Mouse (Mus musculus) embryonic facial prominence, embryonic 13.5 days (tissue): ENCODE measurements around the gene Olfr356. TPM values are rescaled to one million over a fixed set of nuclear protein-coding genes. Genes with fewer than 3 reads are reported as not detected.

Experiments
- ATAC-seq: fragments of 200-750 bp; cut with Nextera tagmentation; 2 replicates; pipeline ENCODE4 v1.8.0; 2017; ENCODE audit warnings: low read depth; ENCODE audit not compliant: insufficient number of reproducible peaks, insufficient read depth, low FRiP score, low TSS enrichment
- H3K27ac ChIP-seq: fragments of 300-500 bp; sonication (generic); 2 replicates; pipeline ENCODE4 v1.5.1; 2015; ENCODE audit warnings: moderate library complexity, mild to moderate bottlenecking, inconsistent platforms
- H3K27me3 ChIP-seq: fragments of 300-500 bp; sonication (generic); 2 replicates; pipeline ENCODE4 v1.6.1; 2015; ENCODE audit warnings: mild to moderate bottlenecking, inconsistent platforms
- H3K36me3 ChIP-seq: fragments of 300-500 bp; sonication (generic); 2 replicates; pipeline ENCODE4 v1.6.1; 2015; ENCODE audit warnings: mild to moderate bottlenecking, inconsistent platforms
- H3K4me1 ChIP-seq: fragments of 300-500 bp; sonication (generic); 2 replicates; pipeline ENCODE4 v1.6.1; 2015; ENCODE audit warnings: inconsistent platforms
- H3K4me2 ChIP-seq: fragments of 300-500 bp; sonication (generic); 2 replicates; pipeline ENCODE4 v1.6.1; 2015; ENCODE audit warnings: moderate library complexity, mild to moderate bottlenecking, inconsistent platforms
- H3K4me3 ChIP-seq: fragments of 300-500 bp; sonication (generic); 2 replicates; pipeline ENCODE4 v1.5.1; 2015; ENCODE audit warnings: mild to moderate bottlenecking, inconsistent platforms
- H3K9ac ChIP-seq: fragments of 300-500 bp; sonication (generic); 2 replicates; pipeline ENCODE4 v1.6.1; 2015; ENCODE audit warnings: mild to moderate bottlenecking, inconsistent platforms
- H3K9me3 ChIP-seq: fragments of 300-500 bp; sonication (generic); 2 replicates; pipeline ENCODE4 v1.6.1; 2016; ENCODE audit warnings: inconsistent platforms
- WGBS: fragments of 180-500 bp; shearing (Covaris S2); methylation state at CpG from one replicate; pipeline ENCODE4 v1.1.7; 2015; ENCODE audit warnings: mixed read lengths; 5-methylcytosine and 5-hydroxymethylcytosine counted together
- polyA plus RNA-seq: library from polyadenylated mRNA; unstranded; fragments of >200 nt; fragmentation: Nextera tagmentation; extraction: Ambion mirVana; gene quantifications from 2 replicates; pipeline ENCODE4 v1.2.1, GENCODE M21; 2015

Gene Olfr356
- polyA plus RNA-seq = not detected in 2 replicates

- Histone ChIP-seq H3K27me3 (no peaks in the 10 kb centered on the region), H3K9ac (no peak within 1 kb of the TSS), H3K9me3 (peaks cover 13% of the 10 kb centered on the region; the same call in 1 of the 2 replicates), H3K4me3 (no peak within 1 kb of the TSS), H3K4me2 (no peak within 1 kb of the TSS), H3K4me1 (no peaks in the 10 kb centered on the region), H3K27ac (no peak within 1 kb of the TSS), H3K36me3 (no peaks in the 10 kb centered on the region)
- 79% methylated on average over 2 of the region's 2 CpGs for WGBS
- no peak for ATAC-seq
These were observed at the start of gene Olfr356 for GRCm38 (mm10) chr2:36936821-36937220. Olfr356 (plus strand) TSS chr2:36937121.

GRCm38 (mm10) chr2:36892836-36893235, 44.1 kb upstream of the Olfr356 start, which contains the start of gene Olfr353:
Olfr353 (minus strand) TSS chr2:36892936.
- Histone ChIP-seq H3K9ac (no peak within 1 kb of the TSS), H3K36me3 (no peaks in the 10 kb centered on the region), H3K4me3 (no peak within 1 kb of the TSS), H3K9me3 (peaks cover 12% of the 10 kb centered on the region), H3K27me3 (no peaks in the 10 kb centered on the region), H3K4me1 (no peaks in the 10 kb centered on the region), H3K27ac (no peak within 1 kb of the TSS), H3K4me2 (no peak within 1 kb of the TSS)
- no peak for ATAC-seq

- ATAC-seq = no peak
- no peak overlapping the region for H3K4me2 ChIP-seq
- peaks cover 20% of the 10 kb centered on the region; the same call in 1 of the 2 replicates for H3K9me3 ChIP-seq
- no peak overlapping the region for H3K27ac ChIP-seq
- H3K36me3 ChIP-seq = no peaks in the 10 kb centered on the region
- H3K4me3 ChIP-seq = no peak overlapping the region
- H3K9ac ChIP-seq = no peak overlapping the region
- H3K27me3 ChIP-seq = no peaks in the 10 kb centered on the region
- no peaks in the 10 kb centered on the region for H3K4me1 ChIP-seq
These were observed 39.8 kb upstream of the Olfr356 start for GRCm38 (mm10) chr2:36897114-36897513.

- no peak within 1 kb of the TSS for H3K9ac ChIP-seq
- H3K36me3 ChIP-seq = no peaks in the 10 kb centered on the region
These were observed 31.5 kb upstream of the Olfr356 start, which contains the start of gene Olfr354 for GRCm38 (mm10) chr2:36905380-36905779. Olfr354 (plus strand) TSS chr2:36905680.

GRCm38 (mm10) chr2:36928797-36929196, 8.1 kb upstream of the Olfr356 start, which contains the start of gene Olfr355:
Olfr355 (minus strand) TSS chr2:36928897.
- H3K4me2 ChIP-seq = no peak within 1 kb of the TSS

More at GRCm38 (mm10) chr2:36905380-36905779, 31.5 kb upstream of the Olfr356 start, which contains the start of gene Olfr354:
- Histone ChIP-seq H3K4me3 (no peak within 1 kb of the TSS), H3K4me1 (no peaks in the 10 kb centered on the region), H3K4me2 (no peak within 1 kb of the TSS), H3K27me3 (no peaks in the 10 kb centered on the region), H3K9me3 (0 out of 2 replicates have a peak, but pooled peaks cover 9% of the 10 kb centered on the region), H3K27ac (no peak within 1 kb of the TSS)
- ATAC-seq = no peak

More at GRCm38 (mm10) chr2:36928797-36929196, 8.1 kb upstream of the Olfr356 start, which contains the start of gene Olfr355:
- Histone ChIP-seq H3K27ac (no peak within 1 kb of the TSS), H3K27me3 (no peaks in the 10 kb centered on the region), H3K9me3 (peaks cover 14% of the 10 kb centered on the region; the same call in 1 of the 2 replicates), H3K9ac (no peak within 1 kb of the TSS), H3K4me1 (no peaks in the 10 kb centered on the region), H3K4me3 (no peak within 1 kb of the TSS), H3K36me3 (no peaks in the 10 kb centered on the region)
- no peak for ATAC-seq

Other genes starting within 250 kb of the Olfr356 start
- gene Olfr347, start 205.2 kb upstream of the Olfr356 start, polyA plus RNA-seq = not detected in 2 replicates
- not detected in 2 replicates for gene Olfr348, start 152.8 kb upstream of the Olfr356 start, polyA plus RNA-seq
- not detected in 2 replicates for gene Olfr50, start 146.6 kb upstream of the Olfr356 start, polyA plus RNA-seq
- gene Olfr3, start 120.1 kb upstream of the Olfr356 start, polyA plus RNA-seq = not detected in 2 replicates
- not detected in 2 replicates for gene Olfr350, start 90.8 kb upstream of the Olfr356 start, polyA plus RNA-seq
- gene Olfr351, start 74.5 kb upstream of the Olfr356 start, polyA plus RNA-seq = not detected in 2 replicates
- gene Olfr352, start 68.7 kb upstream of the Olfr356 start, polyA plus RNA-seq = not detected in 2 replicates
- gene Olfr353, start 44.2 kb upstream of the Olfr356 start, polyA plus RNA-seq = not detected in 2 replicates
- not detected in 2 replicates for gene Olfr354, start 31.4 kb upstream of the Olfr356 start, polyA plus RNA-seq
- gene Olfr355, start 8.2 kb upstream of the Olfr356 start, polyA plus RNA-seq = not detected in 2 replicates
- not detected in 2 replicates for gene Olfr357, start 56.7 kb downstream of the Olfr356 start, polyA plus RNA-seq
- not detected in 2 replicates for gene Olfr358, start 72.2 kb downstream of the Olfr356 start, polyA plus RNA-seq
- not detected in 2 replicates for gene Olfr360, start 128.6 kb downstream of the Olfr356 start, polyA plus RNA-seq
- gene Olfr361, start 152.2 kb downstream of the Olfr356 start, polyA plus RNA-seq = not detected in 2 replicates
- not detected in 2 replicates for gene Olfr362, start 180.8 kb downstream of the Olfr356 start, polyA plus RNA-seq
- gene Olfr364-ps1, start 202.2 kb downstream of the Olfr356 start, polyA plus RNA-seq = 0.10 TPM in 1 of 2 replicates, not detected in the other